Mouse (Mus musculus) small intestine, adult 2 months (tissue): ENCODE results near the gene Arhgap4.

Source experiments
- CTCF ChIP-seq: fragments of 200-500 bp; IDR thresholded peaks from 2 replicates; pipeline ENCODE4 v1.5.1; 2012; ENCODE audit warnings: low read depth, mild to moderate bottlenecking, control low read depth, inconsistent platforms, low read length, moderate library complexity, mixed read lengths; ENCODE audit not compliant: insufficient replicate concordance, insufficient read length; ENCODE audit errors: extremely low read depth
- POLR2A ChIP-seq: fragments of 200-500 bp; IDR thresholded peaks from 2 replicates; pipeline ENCODE4 v1.6.1; 2012; ENCODE audit warnings: low read depth, mild to moderate bottlenecking, control low read depth, inconsistent platforms, low read length, moderate library complexity

DNA sequence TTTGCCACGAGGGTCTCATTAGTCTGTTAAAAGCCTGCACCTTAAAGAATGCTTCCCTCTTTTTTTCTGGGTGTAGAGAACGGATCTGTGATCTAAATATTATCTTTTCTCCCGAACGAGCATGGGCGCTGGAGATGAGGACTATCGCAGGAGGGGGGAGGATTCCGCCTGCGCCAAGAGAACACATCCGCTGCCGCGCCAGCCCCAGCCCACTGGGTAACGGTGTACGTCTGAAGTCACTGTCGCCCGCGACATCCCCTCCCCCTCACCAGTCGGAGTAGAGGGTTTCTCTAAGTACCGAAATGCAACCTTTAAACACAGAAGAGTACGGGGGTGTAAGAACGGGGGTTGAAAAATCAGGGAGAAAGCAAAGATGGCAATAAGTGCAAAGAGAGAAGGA lies 43.6 kb upstream of the Arhgap4 start:
- TF ChIP-seq CTCF (no peak), POLR2A (no peak)
